Mouse (Mus musculus) stomach, postnatal 0 days (tissue): ENCODE measurements around the gene Gpr155.

Experiments used
- CTCF ChIP-seq: IDR thresholded peaks from 2 replicates; pipeline ENCODE4 v1.5.1; 2016; ENCODE audit warnings: antibody characterized with exemption, low read depth, mild to moderate bottlenecking, moderate library complexity
- EP300 ChIP-seq: optimal IDR thresholded peaks from 2 replicates; pipeline ENCODE3; 2016; ENCODE audit warnings: antibody characterized with exemption

DNA sequence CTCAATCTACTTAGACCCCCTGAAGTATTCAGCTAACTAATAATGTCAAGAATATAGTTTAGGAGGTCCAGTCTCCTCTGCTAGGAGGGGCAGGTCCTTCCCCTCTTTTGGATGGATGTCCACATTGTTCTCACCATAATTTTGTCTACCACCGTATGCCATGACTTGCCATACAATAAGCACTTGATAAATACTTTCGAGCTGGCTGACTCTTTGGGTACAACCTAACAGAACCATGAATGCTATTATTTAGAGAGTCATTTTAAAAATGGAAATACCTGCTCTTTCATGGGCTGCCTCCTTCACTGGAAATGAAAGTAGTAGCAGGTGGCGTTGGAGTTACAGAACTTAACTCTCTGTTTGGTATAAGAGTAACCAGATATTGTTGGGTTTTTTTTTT lies 3.6 kb upstream of the Gpr155 start:
- TF ChIP-seq CTCF (no peak), EP300 (no peak)
